Mouse (Mus musculus) mature B cell (primary cell): ENCODE measurements around the gene Nup35.

Experiments
- in situ Hi-C: fragments of 300-500 bp; cut with MboI; formaldehyde crosslinking; loops from 2 replicates; pipeline ENCODE4 v1.14.3; 2019

Gene Nup35

DNA sequence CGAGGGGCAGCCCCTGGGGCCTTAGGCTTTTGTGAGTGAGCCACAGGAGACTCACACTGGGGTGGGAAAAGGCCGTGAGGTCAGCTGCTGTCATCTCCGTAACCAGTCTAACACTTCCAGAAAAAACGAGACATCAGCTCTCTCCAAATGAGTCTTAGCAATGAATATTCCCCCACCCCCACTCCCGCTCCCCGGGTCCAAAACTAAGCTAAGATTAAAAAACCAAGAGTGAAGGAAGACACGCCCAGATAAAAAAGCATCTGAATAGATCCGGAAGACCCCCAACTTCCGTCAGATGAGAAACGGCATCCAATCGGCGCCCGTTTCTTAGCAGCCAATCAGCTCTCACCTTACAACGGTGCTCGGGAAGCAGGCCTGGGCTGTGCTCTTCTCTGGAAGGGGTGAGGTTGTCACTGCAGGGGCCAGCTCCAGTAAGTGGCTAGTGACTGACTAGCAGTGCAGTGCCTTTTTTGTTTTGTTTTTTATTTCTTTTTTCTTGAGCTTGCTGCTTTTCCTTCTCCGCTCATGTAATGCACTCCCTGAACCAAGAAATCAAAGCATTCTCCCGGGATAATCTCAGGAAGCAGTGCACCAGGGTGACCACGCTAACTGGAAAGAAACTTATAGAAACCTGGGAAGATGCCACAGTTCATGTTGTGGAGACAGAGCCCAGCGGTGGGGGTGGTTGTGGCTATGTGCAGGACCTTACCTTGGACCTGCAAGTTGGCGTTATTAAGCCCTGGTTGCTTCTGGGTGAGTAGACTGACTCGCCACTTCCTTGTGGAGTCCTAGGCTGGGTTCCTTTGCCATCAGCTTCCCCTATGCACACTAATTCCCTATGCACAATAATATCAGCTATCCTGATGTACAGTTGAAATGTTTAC lies at the start of gene Nup35, which contains the start of gene Dusp19:
Gene Nup35 (plus strand): TSS at position 383 of the 884 bp plus-strand sequence.
Gene Dusp19 (plus strand): TSS at position 192 of the 884 bp plus-strand sequence.
- in situ Hi-C loops: no loop called here

GRCm38 (mm10) chr2:80567411-80567810 lies 49.6 kb upstream of the Nup35 start:
- in situ Hi-C loops: no loop called here

GRCm38 (mm10) chr2:80570656-80571055 lies 46.4 kb upstream of the Nup35 start:
- in situ Hi-C loops: no loop called here

GRCm38 (mm10) chr2:80577286-80577685 lies 39.8 kb upstream of the Nup35 start:
- in situ Hi-C loops: no loop called here

GRCm38 (mm10) chr2:80579253-80579891 lies 37.7 kb upstream of the Nup35 start:
- in situ Hi-C loops: no loop called here

GRCm38 (mm10) chr2:80580311-80580961 lies 36.6 kb upstream of the Nup35 start:
- in situ Hi-C loops: no loop called here

DNA sequence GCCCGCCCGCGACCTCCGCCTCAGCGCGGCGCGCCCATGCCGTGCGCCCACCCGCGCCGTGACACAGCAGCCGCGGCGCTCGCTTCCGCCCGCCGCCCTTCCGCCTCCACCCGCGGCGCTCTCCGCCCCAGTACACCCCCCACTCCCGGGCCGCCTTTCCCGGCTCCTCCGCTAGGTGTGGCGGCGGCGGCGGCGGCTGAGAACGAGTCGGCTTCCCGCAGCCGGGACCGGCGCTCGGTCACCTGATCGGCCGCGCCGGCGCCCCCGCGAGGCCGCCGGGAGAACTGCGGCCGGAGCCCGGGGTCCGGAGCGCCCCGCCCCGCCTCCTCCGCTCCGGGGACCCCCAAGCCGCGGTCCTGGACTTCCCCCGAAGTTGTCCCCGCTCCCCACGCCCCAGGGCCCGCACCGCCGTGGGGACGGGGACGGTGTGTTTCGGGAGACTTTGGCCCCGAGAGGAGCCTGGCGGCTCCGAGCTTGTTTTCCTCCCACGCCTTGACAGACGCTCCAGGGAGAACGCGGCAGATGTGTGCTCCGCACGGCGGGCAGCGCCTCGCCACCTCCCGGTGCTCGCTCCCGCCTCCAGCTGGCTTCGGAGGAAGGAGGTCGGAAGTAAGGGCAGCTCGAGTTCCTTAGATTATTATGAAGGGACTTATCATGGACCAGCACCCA lies 35.9 kb upstream of the Nup35 start, which contains the start of gene Nckap1:
Gene Nckap1 (minus strand): TSS at position 338 of the 669 bp plus-strand sequence.
- in situ Hi-C loops: no loop called here

- in situ Hi-C loops: no loop called here
Observed at GRCm38 (mm10) chr2:80582356-80582755, 34.7 kb upstream of the Nup35 start.

- in situ Hi-C loops: no loop called here
Observed at GRCm38 (mm10) chr2:80594215-80594918, 22.7 kb upstream of the Nup35 start.

- in situ Hi-C loops: no loop called here
Observed at GRCm38 (mm10) chr2:80596960-80597359, 20.1 kb upstream of the Nup35 start.

- in situ Hi-C loops: no loop called here
Observed at GRCm38 (mm10) chr2:80599850-80600249, 17.2 kb upstream of the Nup35 start.

- in situ Hi-C loops: no loop called here
Observed at GRCm38 (mm10) chr2:80600611-80601010, 16.4 kb upstream of the Nup35 start.

- in situ Hi-C loops: no loop called here
Observed at GRCm38 (mm10) chr2:80602756-80603155, 14.3 kb upstream of the Nup35 start.

DNA sequence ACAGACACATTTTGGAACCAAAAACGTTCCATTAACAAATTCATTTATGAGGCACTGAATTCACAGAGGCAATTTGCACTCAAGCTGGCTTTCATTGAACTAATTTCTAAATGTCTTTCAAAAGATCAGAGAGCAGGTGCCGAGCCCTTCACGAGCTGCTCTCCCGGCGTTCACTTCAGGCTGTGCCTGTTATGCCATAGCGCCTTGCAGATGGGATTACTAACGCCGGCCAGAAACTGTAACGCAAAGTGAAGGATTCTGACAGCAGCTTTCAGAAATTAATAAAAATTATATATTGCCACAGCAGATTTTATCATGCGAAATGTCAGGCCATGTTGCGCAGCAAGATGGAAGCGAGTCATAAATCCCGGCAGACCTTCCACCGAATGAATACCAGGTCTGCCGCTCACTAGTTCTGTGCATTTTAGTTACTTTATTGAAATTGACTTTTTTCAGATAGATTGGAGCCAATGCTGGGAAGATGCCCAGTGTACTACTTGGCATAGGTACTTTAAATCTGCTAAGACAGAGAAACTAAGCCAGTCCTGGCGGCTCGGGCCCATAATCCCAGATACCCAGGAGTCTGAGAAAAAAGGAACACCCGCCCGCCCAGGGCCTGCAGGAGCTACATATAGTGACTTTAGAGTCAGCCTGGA lies 13.1 kb upstream of the Nup35 start:
- in situ Hi-C loops: no loop called here

DNA sequence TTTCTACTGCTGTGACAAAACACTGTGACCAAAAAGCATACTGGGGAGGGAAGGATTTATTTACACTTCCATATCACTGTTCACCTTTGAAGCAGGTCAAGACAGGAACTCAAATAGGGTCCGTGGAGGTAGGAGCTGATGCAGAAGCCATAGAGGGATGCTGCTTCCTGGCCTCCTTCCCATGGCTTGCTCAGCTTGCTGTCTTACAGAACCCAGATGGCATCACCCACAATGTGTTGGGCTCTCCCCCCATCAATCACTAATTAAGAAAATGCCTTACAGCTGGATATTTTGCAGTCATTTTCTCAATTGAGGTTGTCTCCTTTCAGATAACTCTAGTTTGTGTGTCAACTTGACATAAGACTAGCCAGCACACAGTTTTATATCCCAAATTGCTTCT lies 4.8 kb upstream of the Nup35 start:
- in situ Hi-C loops: no loop called here

DNA sequence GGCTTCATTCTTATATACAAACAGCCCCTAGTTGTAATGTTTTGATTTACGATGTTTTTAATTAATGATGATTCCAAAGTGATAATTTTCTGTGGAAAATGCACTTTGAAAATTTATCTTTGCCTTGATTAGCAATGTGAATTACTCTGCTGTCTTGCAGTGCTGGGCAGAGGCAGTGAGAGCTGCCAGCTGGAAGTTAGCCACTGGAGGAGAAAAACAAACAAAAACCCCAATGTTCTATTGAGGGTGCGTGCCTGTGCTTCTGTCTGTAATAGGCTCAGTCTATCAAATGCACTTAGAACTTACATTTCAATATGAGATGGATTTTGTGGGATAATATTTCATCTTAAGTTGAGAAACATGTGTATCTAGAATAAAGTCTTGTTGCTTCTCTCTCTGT lies 4.2 kb upstream of the Nup35 start:
- in situ Hi-C loops: no loop called here

- in situ Hi-C loops: no loop called here
Observed at GRCm38 (mm10) chr2:80618991-80619390, 2.0 kb downstream of the Nup35 start.

DNA sequence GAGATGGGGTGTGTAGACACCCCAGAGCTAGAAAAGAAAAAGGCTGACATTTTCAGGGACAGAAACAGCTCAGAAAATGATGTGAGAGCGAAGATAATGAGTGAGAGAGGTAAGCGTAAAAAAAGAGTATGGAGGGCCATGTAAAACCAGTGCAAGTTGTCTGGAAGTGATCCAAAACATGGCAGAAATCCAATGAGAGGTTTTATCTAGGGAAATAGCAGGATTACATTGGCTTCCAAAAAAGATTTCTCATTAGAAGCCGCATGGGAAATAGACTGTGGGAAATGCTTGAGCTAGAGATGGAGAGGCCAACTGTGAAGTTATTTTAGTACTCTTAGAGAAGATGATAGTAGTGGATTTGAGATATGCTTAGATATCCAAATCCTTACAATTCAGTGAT lies 4.9 kb downstream of the Nup35 start:
- in situ Hi-C loops: no loop called here

GRCm38 (mm10) chr2:80624523-80624922 lies 7.5 kb downstream of the Nup35 start:
- in situ Hi-C loops: no loop called here

GRCm38 (mm10) chr2:80632336-80633026 lies 15.4 kb downstream of the Nup35 start:
- in situ Hi-C loops: loop anchor here (25.0 kb wide), 1 partner anchor 320 kb away; the partner anchor contains the start of gene Dnajc10
